Mouse (Mus musculus) stomach, postnatal 0 days (tissue): ENCODE measurements around the gene Ankrd31.

Source experiments
- CTCF ChIP-seq: IDR thresholded peaks from 2 replicates; pipeline ENCODE4 v1.5.1; 2016; ENCODE audit warnings: antibody characterized with exemption, low read depth, mild to moderate bottlenecking, moderate library complexity
- EP300 ChIP-seq: optimal IDR thresholded peaks from 2 replicates; pipeline ENCODE3; 2016; ENCODE audit warnings: antibody characterized with exemption

DNA sequence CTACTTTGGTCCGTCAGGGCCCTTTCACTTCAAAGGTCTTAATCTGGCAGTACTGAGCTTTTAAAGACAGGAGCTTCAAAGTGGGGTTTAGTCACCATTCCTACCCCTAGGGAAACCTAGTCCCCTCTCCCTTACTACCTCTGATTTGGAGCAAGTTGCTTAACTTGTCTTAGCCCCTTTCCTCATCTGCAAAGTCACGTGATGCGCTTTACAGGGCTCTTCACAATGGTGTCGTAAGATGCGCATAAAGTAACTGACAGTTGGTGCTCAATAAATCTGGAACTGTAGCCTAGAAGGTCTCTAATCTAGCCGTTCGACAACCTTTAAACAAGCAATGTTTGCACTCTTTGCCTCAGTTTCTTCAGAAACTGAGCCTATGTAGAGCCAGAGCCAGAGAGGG, 19.8 kb upstream of the Ankrd31 start:
- TF ChIP-seq CTCF, result no peak
- TF ChIP-seq EP300, result no peak
